Mouse (Mus musculus) CH12.LX (cell line): ENCODE results near the gene Zfhx3. TPM values are rescaled to one million over a fixed set of nuclear protein-coding genes. Genes with fewer than 3 reads are reported as not detected.

Experiments used
- DNase-seq: peaks from one replicate; pipeline ENCODE4 v3.0.0-alpha.2; 2013; ENCODE audit errors: extremely low read depth
- H3K27ac ChIP-seq: 2 replicates; pipeline ENCODE4 v1.5.1; 2012; ENCODE audit warnings: low read depth, mild to moderate bottlenecking, control low read depth, moderate library complexity; ENCODE audit not compliant: insufficient read depth
- H3K27me3 ChIP-seq: replicated peaks from 2 replicates; pipeline ENCODE3; 2012; ENCODE audit warnings: inconsistent platforms
- H3K36me3 ChIP-seq, 2 experiments: replicated peaks in 1 of 2; 2 replicates each; pipeline versions ENCODE3 to v1.6.1; 2012; ENCODE audit warnings: inconsistent platforms in 1 of 2, low read length in 1 of 2, mild to moderate bottlenecking in 1 of 2, mixed read lengths in 1 of 2, moderate library complexity in 1 of 2; ENCODE audit not compliant: control insufficient read depth in 1 of 2, insufficient read depth in 1 of 2
- H3K4me1 ChIP-seq, 2 experiments: 2 replicates each; pipeline ENCODE4 v1.6.1; 2012; ENCODE audit warnings: inconsistent platforms in 1 of 2, moderate library complexity in 1 of 2; ENCODE audit not compliant: insufficient read depth in 2 of 2, control insufficient read depth in 1 of 2
- H3K4me2 ChIP-seq: 2 replicates; pipeline ENCODE4 v1.6.1; 2012; ENCODE audit warnings: low read depth, mild to moderate bottlenecking, control low read depth; ENCODE audit not compliant: poor library complexity, insufficient read depth, severe bottlenecking
- H3K4me3 ChIP-seq, 3 experiments: fragments of 150-350 bp in 1 of 3; sonication (generic) in 1 of 3; replicated peaks in 1 of 3; 2 replicates each; pipeline versions ENCODE3 to v1.5.1; 2011 to 2012; ENCODE audit warnings: low read depth in 2 of 3, low read length in 2 of 3, mild to moderate bottlenecking in 2 of 3, moderate library complexity in 2 of 3, control low read depth in 1 of 3, improper control_type of control experiment in 1 of 3, inconsistent platforms in 1 of 3, mixed read lengths in 1 of 3; ENCODE audit not compliant: poor library complexity in 1 of 3
- H3K79me2 ChIP-seq: replicated peaks from 2 replicates; pipeline ENCODE4 v1.6.1; 2012; ENCODE audit warnings: mild to moderate bottlenecking, moderate library complexity; ENCODE audit not compliant: control insufficient read depth, poor library complexity, insufficient read depth, severe bottlenecking; ENCODE audit errors: extremely low read depth
- H3K9ac ChIP-seq: 2 replicates; pipeline ENCODE4 v1.6.1; 2012; ENCODE audit warnings: low read depth, mild to moderate bottlenecking, control low read depth, moderate library complexity; ENCODE audit not compliant: insufficient read depth
- H3K9me3 ChIP-seq: replicated peaks from 2 replicates; pipeline ENCODE3; 2012; ENCODE audit warnings: low read length, inconsistent platforms, mixed read lengths
- BHLHE40 ChIP-seq: IDR thresholded peaks from 2 replicates; pipeline ENCODE4 v1.6.1; 2011; ENCODE audit warnings: mild to moderate bottlenecking, low read depth, low read length, improper control_type of control experiment
- CHD1 ChIP-seq: IDR thresholded peaks from 2 replicates; pipeline ENCODE4 v1.6.1; 2012; ENCODE audit warnings: low read depth, low read length, improper control_type of control experiment, inconsistent platforms
- CHD2 ChIP-seq: IDR thresholded peaks from 2 replicates; pipeline ENCODE4 v1.6.1; 2011; ENCODE audit warnings: low read length, improper control_type of control experiment
- CTCF ChIP-seq, 2 experiments: IDR thresholded peaks in 1 of 2; conservative IDR thresholded peaks in 1 of 2; 2 replicates each; pipeline ENCODE4 v1.5.1; 2011 to 2012; ENCODE audit warnings: low read depth in 2 of 2, low read length in 2 of 2, improper control_type of control experiment in 1 of 2, inconsistent platforms in 1 of 2, mild to moderate bottlenecking in 1 of 2, moderate library complexity in 1 of 2
- IRF4 ChIP-seq: IDR thresholded peaks from 2 replicates; pipeline ENCODE4 v1.6.1; 2014; ENCODE audit warnings: low read depth, mild to moderate bottlenecking, inconsistent platforms, low read length, improper control_type of control experiment
- JUN ChIP-seq: IDR thresholded peaks from 2 replicates; pipeline ENCODE4 v1.6.1; 2011; ENCODE audit warnings: low read depth, mild to moderate bottlenecking, low read length, improper control_type of control experiment, moderate library complexity; ENCODE audit not compliant: insufficient read depth
- MAFK ChIP-seq: IDR thresholded peaks from 2 replicates; pipeline ENCODE4 v1.6.1; 2011; ENCODE audit warnings: low read length, improper control_type of control experiment; ENCODE audit not compliant: insufficient replicate concordance
- MYC ChIP-seq: IDR thresholded peaks from 2 replicates; pipeline ENCODE4 v1.6.1; 2011; ENCODE audit warnings: low read depth, mild to moderate bottlenecking, improper control_type of control experiment, low read length
- NELFE ChIP-seq: IDR thresholded peaks from 2 replicates; pipeline ENCODE4 v1.6.1; 2011; ENCODE audit warnings: low read depth, low read length, improper control_type of control experiment
- NRF1 ChIP-seq: IDR thresholded peaks from 2 replicates; pipeline ENCODE4 v1.6.1; 2014; ENCODE audit warnings: low read depth, mild to moderate bottlenecking, inconsistent platforms, low read length, improper control_type of control experiment, moderate library complexity
- PAX5 ChIP-seq: IDR thresholded peaks from 2 replicates; pipeline ENCODE4 v1.6.1; 2012; ENCODE audit warnings: low read length, inconsistent platforms, mixed read lengths
- POLR2AphosphoS2 ChIP-seq: IDR thresholded peaks from 2 replicates; pipeline ENCODE4 v1.6.1; 2011; ENCODE audit warnings: low read depth, low read length, improper control_type of control experiment
- RAD21 ChIP-seq: IDR thresholded peaks from 2 replicates; pipeline ENCODE4 v1.6.1; 2011; ENCODE audit warnings: low read depth, mild to moderate bottlenecking, low read length, improper control_type of control experiment, moderate library complexity
- RCOR1 ChIP-seq: conservative IDR thresholded peaks from 2 replicates; pipeline ENCODE4 v1.6.1; 2012; ENCODE audit warnings: low read depth, mild to moderate bottlenecking, inconsistent platforms, low read length, improper control_type of control experiment
- SIN3A ChIP-seq: IDR thresholded peaks from 2 replicates; pipeline ENCODE4 v1.6.1; 2012; ENCODE audit warnings: low read length, improper control_type of control experiment, inconsistent platforms
- SMC3 ChIP-seq: IDR thresholded peaks from 2 replicates; pipeline ENCODE4 v1.6.1; 2011; ENCODE audit warnings: low read depth, low read length, improper control_type of control experiment
- UBTF ChIP-seq: IDR thresholded peaks from 2 replicates; pipeline ENCODE4 v1.6.1; 2012; ENCODE audit warnings: low read depth, mild to moderate bottlenecking, inconsistent platforms, low read length, improper control_type of control experiment, moderate library complexity
- USF1 ChIP-seq: IDR thresholded peaks from 2 replicates; pipeline ENCODE4 v1.6.1; 2014; ENCODE audit warnings: low read depth, mild to moderate bottlenecking, inconsistent platforms, low read length, improper control_type of control experiment
- ZC3H11A ChIP-seq: IDR thresholded peaks from 2 replicates; pipeline ENCODE4 v1.6.1; 2012; ENCODE audit warnings: low read depth, mild to moderate bottlenecking, inconsistent platforms, low read length, improper control_type of control experiment
- ZKSCAN1 ChIP-seq: IDR thresholded peaks from 2 replicates; pipeline ENCODE4 v1.6.1; 2012; ENCODE audit warnings: low read depth, inconsistent platforms, low read length, improper control_type of control experiment, borderline replicate concordance
- dilution Hi-C: fragments of 300-500 bp; cut with MboI; formaldehyde crosslinking; loops from 2 replicates; pipeline ENCODE4 v1.14.3; 2020; ENCODE audit warnings: low sequenced_read_pairs; ENCODE audit not compliant: extremely low pct_unique_long_range_greater_than_20kb, extremely low pct_ligation_motif_present
- in situ Hi-C: fragments of 300-500 bp; cut with MboI; formaldehyde crosslinking; loops from 3 replicates; pipeline ENCODE4 v1.14.3; 2019; ENCODE audit warnings: low sequenced_read_pairs, low pct_ligation_motif_present, low pct_unique_long_range_greater_than_20kb, mixed read lengths
- polyA plus RNA-seq: library from polyadenylated mRNA; unstranded; fragments of >175 nt; gene quantifications from 2 replicates; pipeline ENCODE4 v1.2.1, GENCODE M21; 2012; ENCODE audit warnings: low read depth; ENCODE audit not compliant: insufficient read length
- total RNA-seq, 2 experiments: library from RNA; depleted of rRNA; stranded (reverse); fragments of 300-350 nt in 1 of 2; fragments of >200 nt in 1 of 2; gene quantifications; 2 replicates each; pipeline ENCODE4 v1.2.3; 2012 to 2014

Zfhx3 gene
- total and polyA plus RNA-seq, 3 experiments = 0.05 to 0.76 (median 0.68) TPM

- no peak for TF ChIP-seq ZC3H11A
- TF ChIP-seq SIN3A = no peak
Measured at GRCm38 (mm10) chr8:107946888-107947287, 4.4 kb downstream of the Zfhx3 start (continued).

GRCm38 (mm10) chr8:107955887-107956286 lies 13.4 kb downstream of the Zfhx3 start:
- TF ChIP-seq SMC3 = peak; percentile 28; the same call in 1 of the 2 replicates
- TF ChIP-seq MAFK = no peak
- no peak for TF ChIP-seq IRF4
- no peak for TF ChIP-seq RCOR1
- TF ChIP-seq BHLHE40 = no peak
- no peak for TF ChIP-seq MYC
- no peak for TF ChIP-seq ZKSCAN1
- TF ChIP-seq JUN = no peak
- TF ChIP-seq USF1 = no peak
- peak; percentile 45 for TF ChIP-seq RAD21
- TF ChIP-seq POLR2AphosphoS2 = no peak
- peak in 1 of 2 experiments; percentile 45; a peak in 2 of 4 replicates for TF ChIP-seq CTCF (conservative IDR thresholded peaks at IDR 0.05 in 1 of 2, IDR thresholded peaks at IDR 0.05 in 1 of 2; ENCODE audit: low read depth in 2 of 2, low read length in 2 of 2)
- TF ChIP-seq NRF1 = no peak
- no peak for TF ChIP-seq CHD1
- no peak overlapping the region for H3K4me2 ChIP-seq
- H3K9me3 ChIP-seq = no peaks in the 10 kb centered on the region
- no peak overlapping the region for H3K27ac ChIP-seq
- H3K4me3 ChIP-seq = no peak overlapping the region
- dilution Hi-C loops = no loop called here
- no peaks in the 10 kb centered on the region for H3K79me2 ChIP-seq
- DNase-seq = no peak
- H3K36me3 ChIP-seq = no peaks in the 10 kb centered on the region
- in situ Hi-C loops = no loop called here
- no peaks in the 10 kb centered on the region for H3K27me3 ChIP-seq
- no peak overlapping the region for H3K9ac ChIP-seq
- no peaks in the 10 kb centered on the region for H3K4me1 ChIP-seq

GRCm38 (mm10) chr8:107957566-107957965 lies 15.1 kb downstream of the Zfhx3 start:
- dilution Hi-C loops = no loop called here

More at GRCm38 (mm10) chr8:107957566-107957965, 15.1 kb downstream of the Zfhx3 start:
- H3K9ac ChIP-seq = no peak overlapping the region
- no peaks in the 10 kb centered on the region for H3K27me3 ChIP-seq
- DNase-seq = no peak
- H3K79me2 ChIP-seq = no peaks in the 10 kb centered on the region
- TF ChIP-seq NELFE (no peak), UBTF (no peak), RAD21 (no peak), IRF4 (no peak), SIN3A (no peak), ZKSCAN1 (no peak), MAFK (no peak), PAX5 (no peak), CHD2 (no peak), RCOR1 (no peak)
- H3K27ac ChIP-seq = no peak overlapping the region
- H3K9me3 ChIP-seq = no peaks in the 10 kb centered on the region
- no peak overlapping the region for H3K4me2 ChIP-seq
- no peak overlapping the region for H3K4me3 ChIP-seq
- no peaks in the 10 kb centered on the region for H3K36me3 ChIP-seq
- H3K4me1 ChIP-seq = no peaks in the 10 kb centered on the region
- in situ Hi-C loops = no loop called here
